ENCODE assay signal across 22 mouse cellular contexts in genomic region chr6:144539439-144540192, GRCm38 (mm10).
DNase-seq lines count a peak whose midpoint lies in the region; ATAC-seq and TF ChIP-seq lines count a peak whose summit lies in the region.
"Had no signal": no experiment of that assay in that cellular context is flagged by ENCODE, and none has a peak within 500 bp of the region (broad histone marks: within the 10 kb centered on the region; RNA-seq: fewer than 3 reads in every experiment).

No protein-coding gene starts in this region.

- no peak overlapping the region for H3K4me3 ChIP-seq in intestine, embryonic 15.5 days (replicated peaks)
- H3K4me3 ChIP-seq in intestine, embryonic 16.5 days (ENCODE audit: low read length) = no peak overlapping the region
- H3K4me3 ChIP-seq in intestine, postnatal 0 days (ENCODE audit: low read depth, low read length) = no peak overlapping the region

- H3K27ac ChIP-seq in intestine, embryonic 15.5 days = no peak overlapping the region
- no peak overlapping the region for H3K27ac ChIP-seq in intestine, embryonic 16.5 days (ENCODE audit: low read length)
- no peak overlapping the region for H3K27ac ChIP-seq in intestine, postnatal 0 days (ENCODE audit: low read depth, low read length)

- peak; percentile 72 for ATAC-seq in intestine, embryonic 15.5 days
- ATAC-seq in intestine, embryonic 16.5 days = peak; percentile 75
- ATAC-seq in intestine, postnatal 0 days = peak; percentile 38; the same call in 1 of the 2 replicates
- ATAC-seq: activated CD4-positive, CD25-positive, alpha-beta regulatory T cell, adult 4 months; CD4-positive, CD25-positive, alpha-beta regulatory T cell, adult 4 months; Patski had no signal

- H3K9me3 ChIP-seq in intestine, embryonic 15.5 days = no peaks in the 10 kb centered on the region
- no peaks in the 10 kb centered on the region for H3K9me3 ChIP-seq in intestine, embryonic 16.5 days (ENCODE audit: control insufficient read depth, low read length)
- H3K9me3 ChIP-seq in intestine, postnatal 0 days (ENCODE audit: control insufficient read depth) = no peaks in the 10 kb centered on the region

- no peak overlapping the region for H3K9ac ChIP-seq in intestine, embryonic 15.5 days
- no peak overlapping the region for H3K9ac ChIP-seq in intestine, embryonic 16.5 days (ENCODE audit: low read depth, low read length)
- no peak overlapping the region for H3K9ac ChIP-seq in intestine, postnatal 0 days (ENCODE audit: low read depth, low read length)

- no peak overlapping the region for H3K4me2 ChIP-seq in intestine, embryonic 15.5 days (replicated peaks)
- no peak overlapping the region for H3K4me2 ChIP-seq in intestine, embryonic 16.5 days (ENCODE audit: low read depth, low read length)
- H3K4me2 ChIP-seq in intestine, postnatal 0 days (replicated peaks; ENCODE audit: low read depth) = no peak overlapping the region

- H3K4me1 ChIP-seq in intestine, embryonic 15.5 days (replicated peaks) = no peaks in the 10 kb centered on the region
- H3K4me1 ChIP-seq in intestine, embryonic 16.5 days (ENCODE audit: control insufficient read depth, insufficient read depth, low read length) = no peaks in the 10 kb centered on the region
- H3K4me1 ChIP-seq in intestine, postnatal 0 days (replicated peaks; ENCODE audit: control insufficient read depth, insufficient read depth, low read length) = no peaks in the 10 kb centered on the region

- no peaks in the 10 kb centered on the region for H3K27me3 ChIP-seq in intestine, embryonic 15.5 days (replicated peaks)
- H3K27me3 ChIP-seq in intestine, embryonic 16.5 days (replicated peaks; ENCODE audit: control insufficient read depth, insufficient read depth, low read length) = no peaks in the 10 kb centered on the region
- no peaks in the 10 kb centered on the region for H3K27me3 ChIP-seq in intestine, postnatal 0 days (replicated peaks; ENCODE audit: control insufficient read depth, insufficient read depth, low read length)
- H3K27me3 ChIP-seq: CH12.LX, Patski had no signal

- 69% methylated on average over 18 of the region's 18 CpGs for WGBS in intestine, embryonic 15.5 days
- 65% methylated on average over 18 of the region's 18 CpGs for WGBS in intestine, embryonic 16.5 days
- WGBS in intestine, postnatal 0 days = 50% methylated on average over 18 of the region's 18 CpGs

- H3K36me3 ChIP-seq in intestine, embryonic 15.5 days = no peaks in the 10 kb centered on the region
- H3K36me3 ChIP-seq in intestine, embryonic 16.5 days (ENCODE audit: control insufficient read depth, insufficient read depth, low read length) = no peaks in the 10 kb centered on the region
- no peaks in the 10 kb centered on the region for H3K36me3 ChIP-seq in intestine, postnatal 0 days (ENCODE audit: control insufficient read depth, insufficient read depth)
- H3K36me3 ChIP-seq: G1E had no signal

- DNase-seq in heart, adult 11 months = peak; percentile 74
- no peak for DNase-seq in heart, postnatal 25 days (ENCODE audit: low spot score)
- DNase-seq in urinary bladder, postnatal 25 days (ENCODE audit: low spot score) = no peak
- no peak for DNase-seq in right cerebral cortex, postnatal 14 days
- DNase-seq in cerebellum, postnatal 4 days (ENCODE audit: low spot score in 2 of 2) = no peak
- DNase-seq: adrenal gland, adult 2 months; adrenal gland, adult 8-10 months; adrenal gland, postnatal 10 days; adrenal gland, postnatal 14 days; adrenal gland, postnatal 25 days; adrenal gland, postnatal 36 days; B cell, adult 2 months; cerebellum, adult 11 months; cerebellum, adult 11-12 months had no signal

- TF ChIP-seq CTCF in intestine, postnatal 0 days (IDR thresholded peaks at IDR 0.05; ENCODE audit: low read depth) = no peak

- intact Hi-C loops in heart, postnatal 25 days (cut with DNase I) = no loop called here
